Mouse (Mus musculus): Measurements from ENCODE around the gene Kcnn1.
A peak's percentile ranks its signal among the peaks of the same experiment; 100 is the strongest.

Kcnn1 gene

DNA sequence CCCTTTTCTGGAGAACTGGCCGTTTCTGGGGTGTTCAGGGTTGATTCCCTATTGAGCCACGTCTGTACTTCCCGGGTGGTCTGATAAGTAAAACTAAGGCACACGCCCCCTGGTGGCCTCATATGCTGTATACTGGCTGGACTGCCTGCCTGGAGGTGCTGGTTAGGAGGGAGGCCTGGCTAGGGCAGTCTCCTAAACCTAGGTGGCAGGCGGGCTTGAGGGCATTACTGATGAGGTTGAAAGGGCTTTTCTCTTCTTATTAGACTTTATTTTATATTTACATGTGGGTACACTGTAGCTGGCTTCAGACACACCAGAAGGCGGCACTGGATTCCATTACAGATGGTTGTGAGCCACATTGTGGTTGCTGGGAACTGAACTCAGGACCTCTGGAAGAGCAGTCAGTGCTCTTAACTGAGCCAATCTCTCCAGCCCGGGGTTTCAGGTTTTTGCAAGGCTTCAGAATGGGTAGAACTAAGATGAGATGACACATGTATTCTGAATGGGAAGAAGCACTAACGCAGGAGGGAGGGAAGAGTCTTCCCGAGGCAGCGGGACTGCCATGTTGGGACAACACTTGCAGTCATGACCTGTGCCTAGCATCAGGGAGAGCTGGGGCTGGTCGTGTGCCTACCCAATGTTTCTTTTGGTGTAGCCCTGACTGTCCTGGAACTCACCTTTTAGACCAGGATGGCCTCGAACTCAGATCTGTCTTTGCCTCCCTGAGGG lies 30.8 kb upstream of the Kcnn1 start:
- DNase-seq (ENCODE audit: low read depth in 1 of 2, low spot score in 2 of 2) = peak in 1 of 2 experiments; percentile 47

DNA sequence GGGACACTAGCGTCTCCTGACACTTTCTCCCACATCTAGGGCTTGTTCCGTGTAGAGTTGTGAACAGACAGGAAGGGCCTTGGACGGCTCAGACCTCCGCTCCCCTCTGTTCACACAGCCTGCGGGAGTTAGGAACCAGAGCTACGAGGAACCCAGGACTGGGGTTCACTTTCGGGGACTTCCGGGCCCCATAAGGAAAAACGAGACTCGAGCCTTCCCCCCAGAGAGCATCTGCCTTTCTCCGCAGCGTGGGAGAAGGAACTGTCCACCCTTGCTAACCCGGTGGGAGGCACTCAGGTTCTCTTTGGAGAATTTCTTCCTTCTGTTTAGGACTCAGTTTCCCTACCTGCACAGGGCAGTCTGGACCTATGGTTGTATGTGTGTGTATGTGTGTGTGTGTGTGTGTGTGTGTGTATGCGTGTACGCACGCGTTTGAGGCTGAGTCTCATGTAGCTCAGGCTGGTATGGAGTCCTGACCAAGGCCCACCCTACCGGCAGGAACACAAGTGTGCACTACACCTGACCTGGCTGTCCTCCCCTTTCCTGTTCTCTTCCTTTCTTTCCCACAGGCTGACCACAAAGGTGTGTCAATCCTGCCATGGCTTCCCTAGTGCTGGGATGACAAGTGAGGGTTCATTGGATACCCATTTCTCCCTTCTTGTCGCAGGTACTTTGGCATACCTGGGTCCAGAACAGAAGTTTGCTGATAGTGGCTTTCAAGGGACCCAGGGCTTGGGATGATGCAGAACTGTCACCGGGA lies 30.0 kb upstream of the Kcnn1 start:
- no peak for DNase-seq (ENCODE audit: low read depth in 1 of 2, low spot score in 2 of 2)

DNA sequence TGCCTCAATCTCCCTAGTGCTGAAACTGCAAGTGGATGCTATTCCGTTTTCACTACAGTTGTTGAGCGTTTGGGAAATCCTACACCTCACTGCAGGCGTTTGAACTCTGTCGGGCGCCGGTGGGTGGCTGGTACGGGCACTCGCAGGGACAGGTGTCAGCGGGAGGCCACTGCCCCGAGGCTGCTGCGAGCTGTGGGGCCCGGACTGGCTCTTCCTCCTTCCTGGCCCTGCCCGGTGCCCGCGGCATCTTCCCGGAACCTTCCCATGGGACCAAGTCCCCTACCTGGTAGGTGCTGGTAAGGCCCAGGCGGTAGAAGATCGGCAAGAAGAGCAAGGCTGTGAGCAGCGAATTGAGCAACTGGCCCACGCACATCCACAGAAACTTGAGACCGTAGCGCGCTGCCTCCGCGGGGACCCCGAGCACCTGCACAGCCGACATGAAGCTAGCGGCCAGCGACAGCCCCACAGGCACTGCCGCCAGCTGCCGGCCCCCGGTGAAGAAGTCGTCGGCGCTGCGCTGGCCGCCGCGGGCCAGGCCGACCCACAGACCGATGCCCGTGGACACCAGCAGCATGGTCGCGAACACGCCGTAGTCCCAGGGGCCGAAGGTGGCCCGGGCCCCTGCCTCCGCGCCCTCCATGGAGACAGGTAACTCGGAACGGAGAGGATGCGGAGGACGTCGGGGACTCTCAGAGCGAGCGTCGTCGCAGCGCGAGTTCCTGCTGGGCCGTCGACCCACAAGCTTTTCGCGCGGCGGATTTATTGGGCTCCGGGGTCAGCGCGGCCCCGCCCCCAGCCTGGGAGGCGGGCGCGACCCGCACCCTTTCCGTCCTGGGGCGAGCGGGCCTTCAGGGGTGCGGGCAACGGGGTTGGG lies 29.2 kb upstream of the Kcnn1 start, which contains the start of gene Slc5a5:
Gene Slc5a5 (minus strand): TSS at position 736 of the 874 bp plus-strand sequence.
- DNase-seq (ENCODE audit: low read depth in 1 of 2, low spot score in 2 of 2) = no peak

DNA sequence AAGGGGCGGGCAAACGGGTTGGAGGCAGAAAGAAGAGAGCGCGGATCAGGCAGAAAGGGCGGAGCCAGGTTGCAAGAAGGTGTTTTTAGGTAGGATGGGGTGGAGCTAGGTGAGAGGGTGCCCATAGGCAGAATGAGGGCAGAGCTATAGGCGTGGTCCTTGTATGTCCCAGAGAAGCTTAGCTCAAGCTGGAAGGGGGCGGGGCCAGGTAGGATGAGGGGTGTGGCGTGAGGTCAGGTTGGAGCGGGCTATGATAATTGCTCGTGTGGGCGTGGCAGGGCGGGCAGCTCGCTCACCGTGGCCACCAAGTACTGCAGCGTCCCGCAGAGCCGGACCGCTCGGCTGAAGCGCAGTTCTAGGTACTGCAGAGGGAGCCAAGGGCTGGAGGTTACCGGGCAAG lies 28.3 kb upstream of the Kcnn1 start:
- DNase-seq (ENCODE audit: low read depth in 1 of 2, low spot score in 2 of 2) = no peak

DNA sequence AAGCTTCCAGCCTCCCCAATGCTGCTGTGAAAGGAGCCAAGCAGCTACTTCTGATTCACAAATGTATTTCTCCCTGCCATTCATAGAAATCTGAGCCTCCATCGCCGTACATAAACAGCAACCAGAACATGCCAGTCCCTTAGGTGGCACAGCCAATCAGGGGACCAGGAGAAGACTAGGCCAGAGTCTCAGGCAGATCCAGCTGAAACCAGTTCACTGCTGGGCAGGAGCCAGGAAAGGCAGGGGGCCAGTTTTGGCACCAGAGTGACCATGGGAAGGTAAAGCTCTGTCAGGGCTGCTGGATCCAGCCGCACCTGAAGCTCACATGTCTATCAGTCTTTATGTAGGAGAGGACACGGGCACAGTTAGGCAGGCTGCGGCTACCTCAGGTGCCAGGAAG lies 27.6 kb upstream of the Kcnn1 start:
- no peak for DNase-seq (ENCODE audit: low read depth in 1 of 2, low spot score in 2 of 2)

DNA sequence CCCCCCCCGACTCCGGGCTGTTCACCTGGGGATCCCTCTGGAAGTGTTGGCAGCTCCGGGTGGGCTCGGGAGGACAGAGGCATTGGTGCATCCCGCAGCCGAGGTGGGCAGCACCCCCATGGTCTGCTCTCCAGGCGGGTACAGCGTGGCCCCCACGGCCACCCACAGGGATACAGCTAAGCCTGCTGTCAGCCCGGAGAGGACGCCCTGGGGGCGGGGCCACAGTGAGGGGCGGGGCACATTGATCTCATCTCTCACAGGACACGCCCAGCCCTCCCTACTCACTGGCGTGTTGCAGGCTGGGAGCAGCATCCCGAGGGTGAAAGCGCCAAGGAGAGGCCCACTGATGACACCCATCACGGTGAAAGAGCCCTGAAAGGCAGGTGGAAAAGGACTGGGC lies 24.6 kb upstream of the Kcnn1 start:
- no peak for DNase-seq (ENCODE audit: low read depth in 1 of 2, low spot score in 2 of 2)

DNA sequence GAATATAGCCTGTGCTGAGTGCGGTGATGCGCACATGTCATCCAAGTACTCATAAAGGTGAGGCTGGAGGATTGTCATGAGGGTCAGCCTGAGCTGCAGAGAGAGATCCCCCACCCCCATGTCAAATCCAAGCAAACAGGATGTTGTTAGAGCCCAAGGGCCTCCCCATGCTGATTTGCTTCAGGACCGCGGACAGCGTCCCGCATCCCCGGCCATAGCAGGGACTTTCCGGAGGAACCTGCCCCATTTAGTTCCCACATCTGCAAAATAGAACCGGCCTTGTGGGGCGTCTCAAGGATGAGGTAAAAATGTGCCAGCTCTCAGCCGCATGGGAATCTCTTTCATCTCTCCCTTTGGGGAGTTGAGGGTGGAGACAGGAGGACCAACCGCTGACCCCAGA lies 22.6 kb upstream of the Kcnn1 start:
- no peak for DNase-seq (ENCODE audit: low read depth in 1 of 2, low spot score in 2 of 2)

DNA sequence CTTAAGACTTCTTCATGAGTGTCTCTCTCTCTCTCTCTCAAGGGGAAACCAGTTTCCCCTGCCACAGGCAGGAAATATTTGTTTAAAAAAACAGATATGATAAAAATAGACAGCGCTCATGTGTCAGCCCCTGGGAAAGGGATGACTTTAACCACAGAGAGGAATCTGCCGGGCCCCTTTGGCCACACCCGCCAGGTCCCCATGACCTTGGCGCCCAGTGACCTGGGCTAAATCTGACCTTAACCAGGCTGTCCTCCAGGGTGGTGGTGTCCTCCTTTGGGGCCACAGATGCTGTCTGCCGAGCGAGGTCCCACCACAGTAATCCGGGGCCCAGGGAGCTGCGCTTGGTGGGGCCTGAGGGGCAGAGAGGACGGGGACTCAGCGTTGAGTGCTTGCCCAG lies 21.6 kb upstream of the Kcnn1 start:
- DNase-seq (ENCODE audit: low read depth in 1 of 2, low spot score in 2 of 2) = no peak

DNA sequence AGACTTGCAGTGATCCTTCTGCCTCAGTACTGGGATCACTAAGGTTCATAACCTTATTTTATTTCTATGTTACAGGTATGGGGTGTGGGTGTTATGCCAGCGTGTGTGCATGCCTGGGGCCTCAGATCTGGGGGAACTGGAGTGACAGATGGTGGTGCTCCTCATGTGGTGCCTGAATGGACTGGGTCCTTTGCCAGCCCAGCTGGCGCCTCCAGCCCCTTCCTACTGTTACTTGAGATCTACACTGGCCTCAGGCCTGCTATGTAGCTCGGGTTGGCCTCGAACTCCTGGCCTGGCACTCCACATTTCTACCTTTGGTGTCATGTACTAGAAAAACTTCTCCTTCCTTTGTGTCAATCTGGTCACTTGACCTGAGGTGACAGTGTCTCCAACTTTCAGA lies 21.1 kb upstream of the Kcnn1 start:
- no peak for DNase-seq (ENCODE audit: low read depth in 1 of 2, low spot score in 2 of 2)

DNA sequence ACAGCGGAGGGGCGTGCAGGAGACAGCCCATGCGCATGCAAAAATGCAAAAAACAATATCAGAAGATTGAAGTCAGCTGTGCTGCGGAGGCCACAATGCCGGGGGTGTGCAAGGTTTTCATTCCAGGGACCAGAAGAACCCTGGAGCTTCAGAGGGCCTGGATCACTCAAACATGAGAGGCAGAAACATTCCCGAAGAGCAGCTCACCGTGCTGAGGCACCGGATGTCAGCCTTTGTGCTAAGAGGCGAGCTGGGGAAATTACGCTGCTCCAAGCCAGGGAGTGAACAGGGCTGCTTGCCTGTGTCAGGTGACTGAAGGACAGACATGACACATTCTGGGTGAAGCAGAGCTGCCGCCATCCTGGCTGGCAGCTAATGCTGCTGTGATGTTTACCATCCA lies 17.5 kb upstream of the Kcnn1 start:
- DNase-seq (ENCODE audit: low read depth in 1 of 2, low spot score in 2 of 2) = no peak

DNA sequence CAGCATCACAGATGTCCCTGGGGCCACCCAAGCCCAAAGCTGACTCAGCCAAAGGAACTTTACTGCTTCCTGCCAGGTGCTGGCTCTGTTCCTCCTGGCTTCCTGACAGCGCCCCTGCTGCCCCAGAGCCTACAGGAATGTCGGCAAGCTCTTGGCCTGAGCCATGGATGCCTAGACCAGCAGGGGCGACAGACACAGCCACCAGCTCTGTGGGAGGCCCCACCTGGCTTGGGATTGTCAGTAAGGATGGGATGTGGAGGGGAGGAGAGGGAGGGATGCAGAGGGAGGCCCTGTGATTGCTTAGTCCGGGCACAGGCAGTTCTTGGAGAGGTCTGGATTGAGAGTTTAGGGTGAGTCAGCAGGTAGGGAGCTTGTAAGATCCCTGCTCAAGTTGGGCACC lies 17.1 kb upstream of the Kcnn1 start:
- no peak for DNase-seq (ENCODE audit: low read depth in 1 of 2, low spot score in 2 of 2)

DNA sequence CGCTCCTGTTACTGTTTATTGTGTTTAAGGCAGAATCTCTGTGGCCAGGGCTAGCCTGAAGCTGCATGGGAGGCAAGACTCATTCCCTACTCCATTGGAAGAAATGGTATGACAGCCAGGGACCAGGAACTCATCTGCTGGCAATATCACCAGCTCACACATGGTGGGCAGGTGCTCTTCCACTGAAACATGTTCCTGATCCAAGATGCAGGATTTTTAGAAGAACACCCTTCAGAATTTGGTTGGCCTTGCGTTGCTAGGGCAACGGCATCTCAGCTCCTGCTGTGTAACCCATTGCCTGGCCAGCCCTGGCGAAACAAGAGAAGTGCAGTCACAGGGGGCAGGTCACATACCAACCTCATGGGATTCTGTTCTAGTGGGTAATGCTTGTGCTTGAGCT lies 16.4 kb upstream of the Kcnn1 start:
- no peak for DNase-seq (ENCODE audit: low read depth in 1 of 2, low spot score in 2 of 2)

DNA sequence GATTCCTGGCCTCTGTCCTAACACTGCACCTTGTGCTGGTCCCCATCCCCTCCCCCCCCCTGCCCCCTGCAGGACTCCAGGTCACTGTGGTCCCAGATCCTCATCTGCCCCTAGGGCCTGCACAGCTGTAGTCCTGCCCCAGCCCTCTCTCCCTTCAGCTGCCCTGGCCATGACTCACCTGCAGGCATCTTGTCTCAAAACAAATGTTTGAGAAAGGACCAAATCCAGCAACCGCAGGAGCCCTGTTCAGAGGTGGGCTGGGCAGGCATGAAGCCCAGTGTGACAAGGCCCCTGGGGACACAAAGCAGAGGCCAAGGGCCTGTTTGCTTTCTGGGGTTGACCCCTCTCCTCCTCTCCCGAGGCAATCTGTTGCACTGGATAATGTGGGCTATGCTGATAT lies 15.1 kb upstream of the Kcnn1 start:
- DNase-seq (ENCODE audit: low read depth in 1 of 2, low spot score in 2 of 2) = no peak

DNA sequence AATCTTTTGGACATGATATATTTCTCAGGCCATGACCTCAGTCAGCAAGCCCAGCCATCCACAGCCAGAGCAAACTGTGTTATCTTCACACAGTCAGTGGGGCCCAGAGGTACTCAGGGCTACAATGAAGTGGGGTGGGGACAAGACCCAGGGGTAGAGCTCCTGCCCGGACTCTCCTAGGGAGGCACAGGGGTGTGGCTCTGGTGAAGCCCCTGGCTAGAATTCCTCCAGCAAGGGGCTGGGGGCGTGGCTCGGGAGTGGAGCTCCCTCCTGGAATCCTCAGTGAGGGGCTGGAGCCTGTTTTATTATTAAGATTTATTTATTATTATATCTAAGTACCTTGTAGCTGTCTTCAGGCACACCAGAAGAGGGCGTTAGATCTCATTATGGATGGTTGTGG lies 13.3 kb upstream of the Kcnn1 start:
- DNase-seq (ENCODE audit: low read depth in 1 of 2, low spot score in 2 of 2) = no peak

DNA sequence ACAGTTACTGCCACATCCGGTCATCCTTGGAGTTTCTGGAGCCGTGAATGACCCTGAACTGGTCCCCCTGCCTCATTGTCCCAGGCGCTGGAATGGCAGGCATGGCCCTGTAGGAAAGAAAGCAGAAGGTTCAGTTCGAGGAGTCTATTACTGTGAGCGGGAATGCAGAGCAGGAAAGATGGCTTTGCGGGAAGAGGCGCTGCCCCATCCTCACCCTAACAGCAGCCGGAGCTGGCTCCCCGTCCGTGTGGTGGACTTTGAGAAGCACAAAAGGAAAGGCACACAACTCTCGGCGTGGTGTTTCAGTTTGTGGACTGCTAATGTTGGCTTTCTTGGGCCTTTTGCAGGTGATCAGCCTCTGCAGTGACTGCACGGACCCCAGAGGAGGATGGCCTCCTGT lies 11.4 kb upstream of the Kcnn1 start:
- DNase-seq (ENCODE audit: low read depth in 1 of 2, low spot score in 2 of 2) = no peak

DNA sequence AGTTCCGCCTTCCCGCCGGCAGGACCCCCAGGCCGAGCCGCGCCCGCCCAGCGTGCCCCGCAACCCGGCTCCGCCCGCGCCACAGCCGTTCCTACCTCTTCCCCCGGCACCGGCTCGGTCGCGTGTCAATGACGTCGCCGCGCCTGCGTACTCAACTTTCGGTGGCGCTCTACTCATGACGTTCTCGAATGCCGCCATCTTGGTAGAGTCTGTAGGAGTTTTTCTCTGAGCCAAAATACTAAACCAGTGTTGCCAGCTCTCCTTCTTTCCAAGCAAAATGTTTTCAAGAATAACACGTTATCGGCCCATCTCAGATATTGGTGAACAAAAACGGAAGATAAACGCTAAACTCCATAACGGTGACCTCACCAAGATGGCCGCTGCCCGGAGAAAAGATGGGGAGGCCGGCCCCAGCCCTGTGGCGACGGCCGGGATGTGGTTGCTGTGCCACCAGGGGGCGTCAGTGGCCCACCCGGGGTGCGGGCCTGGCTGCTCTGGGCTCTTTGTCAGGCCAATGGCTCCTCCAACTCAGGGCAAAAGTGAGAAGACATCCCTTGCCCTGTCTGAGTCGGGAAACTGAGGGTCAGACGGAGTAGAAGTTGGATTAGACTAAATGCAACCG lies 10.4 kb upstream of the Kcnn1 start, which contains the start of gene Ccdc124:
Gene Ccdc124 (minus strand): TSS at position 572 of the 622 bp plus-strand sequence.
- DNase-seq (ENCODE audit: low read depth in 1 of 2, low spot score in 2 of 2) = peak; percentile 86 to 94

DNA sequence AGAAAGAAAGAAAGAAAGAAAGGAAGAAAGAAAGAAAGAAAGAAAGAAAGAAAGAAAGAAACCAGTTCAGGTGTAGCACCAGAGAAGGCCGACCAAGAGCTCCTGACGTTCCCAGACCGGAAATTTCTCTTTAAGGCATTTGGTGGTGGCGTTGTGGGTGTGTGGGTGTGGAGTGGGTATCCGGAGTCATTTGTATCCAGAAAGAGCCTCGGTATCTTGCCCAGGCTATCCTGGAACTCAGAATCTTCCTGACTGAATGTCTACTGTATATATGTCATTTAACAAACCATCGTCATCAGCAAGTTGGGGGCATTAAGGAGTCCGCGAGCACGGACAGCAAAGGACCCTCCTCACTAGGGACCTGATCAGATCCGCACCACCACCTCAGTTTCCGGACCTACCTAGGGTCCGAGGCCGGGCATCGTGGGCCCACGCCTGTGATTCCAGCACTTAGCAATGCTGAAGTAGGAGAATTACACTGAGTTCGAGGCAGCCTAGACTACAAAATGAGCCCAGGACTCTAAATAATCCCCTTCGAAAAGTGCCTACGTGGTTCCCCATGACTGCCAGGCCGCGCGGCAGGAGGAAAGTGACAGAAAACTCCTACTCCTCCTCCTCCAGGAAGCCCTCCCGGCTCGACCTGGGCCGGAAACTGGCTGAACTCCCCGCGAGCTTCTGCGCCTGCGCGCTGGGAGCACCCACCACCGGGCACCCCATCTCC lies 9.7 kb upstream of the Kcnn1 start:
- DNase-seq (ENCODE audit: low read depth in 1 of 2, low spot score in 2 of 2) = no peak

DNA sequence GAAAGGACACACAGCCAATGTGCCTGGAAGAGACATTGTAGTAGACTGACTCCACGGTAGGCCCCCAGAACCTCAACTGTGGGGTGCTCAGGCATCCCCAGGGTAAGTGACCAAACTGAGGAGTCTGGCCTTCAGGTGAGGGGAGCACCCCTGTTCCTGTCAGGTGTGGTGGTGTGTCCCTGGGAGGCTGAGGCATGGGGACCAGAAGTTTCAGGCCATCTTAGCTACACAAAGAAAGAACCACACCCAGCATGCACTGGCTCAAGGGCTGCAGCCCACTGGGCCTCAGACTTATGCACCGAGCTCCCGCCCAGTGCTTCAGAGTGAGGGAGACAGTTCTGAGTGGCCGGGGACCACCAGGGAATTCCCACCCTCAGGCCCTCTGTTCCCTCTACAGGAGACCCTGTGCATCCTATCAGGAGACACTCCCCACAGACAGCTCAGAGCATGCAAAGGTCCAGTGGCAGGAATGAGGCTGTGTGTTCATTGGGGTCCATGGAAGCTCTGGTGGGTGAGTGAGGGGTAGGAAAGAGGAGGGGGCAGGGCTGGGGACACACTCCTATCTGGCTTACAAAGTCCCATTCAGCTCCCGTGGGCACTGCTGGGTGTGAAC lies 8.2 kb upstream of the Kcnn1 start:
- DNase-seq (ENCODE audit: low read depth in 1 of 2, low spot score in 2 of 2) = no peak

DNA sequence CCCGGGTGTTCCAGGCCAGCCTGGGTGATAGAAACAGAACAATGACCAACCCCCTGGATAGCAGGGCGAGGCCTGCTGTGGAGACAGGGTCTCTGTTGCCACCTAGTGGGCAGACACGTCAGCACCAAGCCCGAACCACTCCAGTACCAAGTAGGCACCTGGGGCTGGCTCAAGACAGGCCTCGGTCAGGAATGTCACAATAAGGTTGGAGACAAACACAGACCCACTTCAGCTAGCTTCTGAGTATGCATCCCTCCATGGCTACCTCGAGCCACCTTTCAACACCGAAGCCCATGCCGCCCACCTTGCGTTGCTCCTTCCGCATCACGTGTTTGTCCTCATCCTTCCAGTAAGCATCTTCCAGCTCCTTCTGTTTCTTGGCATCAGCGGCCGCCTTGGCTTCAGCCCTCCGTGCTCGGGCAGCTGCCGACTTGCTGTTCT lies 6.6 kb upstream of the Kcnn1 start:
- peak; percentile 30 to 64 for DNase-seq (ENCODE audit: low read depth in 1 of 2, low spot score in 2 of 2)

DNA sequence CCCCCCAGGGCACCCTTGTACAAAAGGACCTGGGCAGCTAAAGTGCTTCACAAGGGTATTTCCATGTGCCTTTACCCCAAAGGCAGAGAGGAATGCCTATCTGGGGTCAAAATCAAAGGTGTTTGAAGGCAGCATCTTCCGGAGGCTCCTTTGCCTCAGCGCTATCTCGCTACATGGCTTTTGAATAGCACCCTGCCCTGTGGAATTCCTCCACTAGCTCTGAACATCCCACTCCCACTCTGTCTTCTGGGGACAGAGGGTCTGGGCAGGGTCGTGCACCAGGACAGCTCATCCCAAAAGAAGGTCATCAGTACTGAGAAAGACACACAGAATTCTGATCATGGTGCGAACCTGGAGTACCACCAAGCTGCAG lies 6.1 kb upstream of the Kcnn1 start:
- DNase-seq (ENCODE audit: low read depth in 1 of 2, low spot score in 2 of 2) = no peak

Measured in monocyte, adult 2 months (primary cell).